Mouse (Mus musculus) forebrain, embryonic 16.5 days (tissue): ENCODE results near the gene Ubash3b. TPM values are rescaled to one million over a fixed set of nuclear protein-coding genes. Genes with fewer than 3 reads are reported as not detected.

ENCODE experiments used
- ATAC-seq: fragments of 200-750 bp; cut with Nextera tagmentation; 2 replicates; pipeline ENCODE4 v1.8.0; 2017; ENCODE audit warnings: mild to moderate bottlenecking, moderate library complexity
- H3K27ac ChIP-seq: fragments of 300-500 bp; sonication (generic); 2 replicates; pipeline ENCODE4 v1.5.1; 2014; ENCODE audit warnings: low read length, control low read depth
- H3K27me3 ChIP-seq: fragments of 300-500 bp; sonication (generic); replicated peaks from 2 replicates; pipeline ENCODE4 v1.6.1; 2014; ENCODE audit warnings: low read length; ENCODE audit not compliant: control insufficient read depth, insufficient read depth
- H3K36me3 ChIP-seq: fragments of 300-500 bp; sonication (generic); 2 replicates; pipeline ENCODE4 v1.6.1; 2014; ENCODE audit not compliant: control insufficient read depth, insufficient read depth
- H3K4me1 ChIP-seq: fragments of 300-500 bp; sonication (generic); replicated peaks from 2 replicates; pipeline ENCODE4 v1.6.1; 2014; ENCODE audit warnings: low read length; ENCODE audit not compliant: control insufficient read depth, insufficient read depth
- H3K4me2 ChIP-seq: fragments of 300-500 bp; sonication (generic); 2 replicates; pipeline ENCODE4 v1.6.1; 2014; ENCODE audit warnings: mild to moderate bottlenecking, low read length, control low read depth
- H3K4me3 ChIP-seq: fragments of 300-500 bp; sonication (generic); replicated peaks from 2 replicates; pipeline ENCODE4 v1.5.1; 2014; ENCODE audit warnings: mild to moderate bottlenecking, low read length, control low read depth
- H3K9ac ChIP-seq: fragments of 300-500 bp; sonication (generic); replicated peaks from 2 replicates; pipeline ENCODE4 v1.6.1; 2014; ENCODE audit warnings: low read depth, low read length, control low read depth
- H3K9me3 ChIP-seq: fragments of 300-500 bp; sonication (generic); 2 replicates; pipeline ENCODE4 v1.6.1; 2016; ENCODE audit warnings: low read length; ENCODE audit not compliant: control insufficient read depth
- WGBS: fragments of 180-500 bp; shearing (Covaris S2); extraction: QIAGEN DNeasy Blood & Tissue Kit; methylation state at CpG from one replicate; pipeline ENCODE4 v1.1.7; 2014; 5-methylcytosine and 5-hydroxymethylcytosine counted together
- polyA plus RNA-seq: library from polyadenylated mRNA; unstranded; fragments of >200 nt; fragmentation: Nextera tagmentation; extraction: Ambion mirVana; gene quantifications from 2 replicates; pipeline ENCODE4 v1.2.1, GENCODE M21; 2015

The Ubash3b gene
- polyA plus RNA-seq, 1 experiment from 2014 or later: 14.7 TPM

- H3K4me2 ChIP-seq: no peak overlapping the region
- no peaks in the 10 kb centered on the region for H3K36me3 ChIP-seq
- H3K4me1 ChIP-seq: no peaks in the 10 kb centered on the region
- no peaks in the 10 kb centered on the region for H3K27me3 ChIP-seq
- H3K9ac ChIP-seq: no peak overlapping the region
- no peak overlapping the region for H3K4me3 ChIP-seq
- H3K9me3 ChIP-seq: no peaks in the 10 kb centered on the region
- H3K27ac ChIP-seq: no peak overlapping the region
- 81% methylated on average over 7 of the region's 7 CpGs for WGBS
- ATAC-seq: no peak
Measured at GRCm38 (mm10) chr9:41091187-41091586, 70.3 kb downstream of the Ubash3b start.

DNA sequence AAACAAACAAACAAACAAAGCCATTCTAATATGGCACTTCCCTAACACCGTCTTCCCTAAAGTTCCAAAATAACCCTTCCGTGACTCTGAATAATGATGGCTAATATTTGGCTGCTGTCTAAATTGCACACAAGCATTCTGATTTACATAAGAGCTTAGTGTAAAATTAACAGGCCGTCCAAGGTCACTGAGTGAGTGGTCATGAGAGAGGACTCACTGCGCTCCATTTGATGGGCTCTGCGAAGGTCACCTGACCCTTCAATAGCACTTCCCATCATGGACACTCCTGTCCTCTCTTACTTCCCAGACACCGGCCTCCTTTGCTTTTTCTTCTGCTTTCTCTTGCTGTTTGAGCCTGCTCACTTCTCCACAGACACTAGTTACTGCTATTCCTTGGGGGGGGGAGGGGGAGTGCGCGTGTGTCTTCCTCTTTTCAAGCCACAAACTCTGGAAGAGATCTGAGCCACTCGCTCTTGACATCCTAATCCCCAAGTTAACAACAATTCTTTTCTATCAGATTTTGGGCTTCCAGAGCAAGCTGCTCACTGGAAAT is 73.6 kb downstream of the Ubash3b start:
- 91% methylated on average over 9 of the region's 9 CpGs for WGBS
- H3K4me1 ChIP-seq: no peaks in the 10 kb centered on the region; the same call in none of the 2 replicates
- no peak for ATAC-seq
- no peak overlapping the region for H3K9ac ChIP-seq
- no peaks in the 10 kb centered on the region for H3K9me3 ChIP-seq
- H3K4me2 ChIP-seq: no peak overlapping the region
- no peak overlapping the region for H3K27ac ChIP-seq
- H3K27me3 ChIP-seq: no peaks in the 10 kb centered on the region
- no peaks in the 10 kb centered on the region for H3K36me3 ChIP-seq
- no peak overlapping the region for H3K4me3 ChIP-seq

- H3K36me3 ChIP-seq: no peaks in the 10 kb centered on the region
- H3K4me2 ChIP-seq: no peak overlapping the region
- H3K27ac ChIP-seq: no peak overlapping the region
- no peak overlapping the region for H3K4me3 ChIP-seq
- H3K9ac ChIP-seq: no peak overlapping the region
- 57% methylated on average over 11 of the region's 11 CpGs for whole genome bisulfite sequencing
- no peaks in the 10 kb centered on the region for H3K27me3 ChIP-seq
- no peaks in the 10 kb centered on the region for H3K9me3 ChIP-seq
- peak; percentile 55 for ATAC-seq
- H3K4me1 ChIP-seq: no peaks in the 10 kb centered on the region; the same call in none of the 2 replicates
Measured at GRCm38 (mm10) chr9:41084191-41084901, 77.2 kb downstream of the Ubash3b start.

DNA sequence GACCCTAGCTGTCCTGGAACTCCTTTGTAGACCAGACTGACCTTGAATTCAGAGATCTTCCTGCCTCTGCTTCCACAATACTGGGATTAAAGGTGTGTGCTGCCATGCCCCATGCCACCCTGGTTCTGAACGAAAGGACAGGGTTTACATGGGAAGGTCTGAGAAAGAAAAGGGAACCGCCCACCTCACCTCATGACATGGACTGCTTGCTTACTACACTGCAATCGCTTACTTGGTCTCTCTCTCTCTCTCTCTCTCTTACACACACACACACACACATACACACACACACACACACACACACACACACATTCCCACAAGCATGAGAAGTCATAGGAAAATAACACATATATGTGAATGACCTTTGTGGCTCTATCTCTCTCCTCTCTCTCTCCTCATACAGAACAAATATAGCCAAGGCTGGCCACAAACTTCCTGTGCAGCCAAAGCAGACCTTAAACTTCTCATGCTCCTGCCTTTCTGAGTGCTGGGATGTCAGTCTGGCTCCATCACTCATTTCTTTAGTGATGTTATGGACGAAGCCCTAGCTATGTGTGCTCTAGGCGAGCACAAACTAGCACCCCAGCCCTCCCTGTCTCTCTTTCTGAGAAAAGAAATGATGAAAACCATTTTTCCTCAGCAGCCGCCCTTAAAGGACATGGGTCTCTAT is 78.0 kb downstream of the Ubash3b start:
- no peak overlapping the region for H3K9ac ChIP-seq
- no peak overlapping the region for H3K4me3 ChIP-seq
- H3K4me1 ChIP-seq: peaks cover 3% of the 10 kb centered on the region
- H3K27ac ChIP-seq: no peak overlapping the region
- WGBS: 78% methylated on average over 6 of the region's 6 CpGs
- H3K4me2 ChIP-seq: no peak overlapping the region
- ATAC-seq: no peak
- H3K36me3 ChIP-seq: no peaks in the 10 kb centered on the region
- no peaks in the 10 kb centered on the region for H3K9me3 ChIP-seq
- no peaks in the 10 kb centered on the region for H3K27me3 ChIP-seq

DNA sequence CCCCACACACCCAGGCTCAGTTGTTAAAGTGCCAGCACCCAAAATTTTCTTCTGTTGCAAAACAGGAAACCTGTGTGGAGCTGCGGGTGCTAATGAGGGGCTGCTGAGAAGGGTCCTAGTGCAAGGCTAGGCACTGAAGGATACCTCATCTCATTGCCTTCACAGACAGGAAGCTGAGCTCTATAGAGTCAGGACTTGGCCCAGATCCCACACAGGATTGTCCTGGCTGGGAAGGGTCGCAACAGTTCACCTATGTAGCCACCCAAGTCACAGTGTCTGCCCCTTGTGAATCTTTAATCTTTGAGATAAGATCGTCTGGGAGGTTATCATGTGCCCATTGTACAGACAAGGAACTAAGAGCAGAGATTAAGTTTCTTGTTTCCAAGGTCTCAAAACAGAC is 78.6 kb downstream of the Ubash3b start:
- WGBS: 91% methylated on average over 3 of the region's 3 CpGs
- Histone ChIP-seq H3K4me2 (no peak overlapping the region), H3K9me3 (no peaks in the 10 kb centered on the region), H3K27me3 (no peaks in the 10 kb centered on the region), H3K36me3 (no peaks in the 10 kb centered on the region), H3K4me3 (no peak overlapping the region), H3K27ac (no peak overlapping the region), H3K9ac (no peak overlapping the region), H3K4me1 (peaks cover 9% of the 10 kb centered on the region)
- ATAC-seq: no peak

- no peaks in the 10 kb centered on the region for H3K9me3 ChIP-seq
- 64% methylated on average over 5 of the region's 5 CpGs for WGBS
- H3K9ac ChIP-seq: no peak overlapping the region
- H3K4me1 ChIP-seq: peaks cover 18% of the 10 kb centered on the region
- H3K4me3 ChIP-seq: no peak overlapping the region
- H3K36me3 ChIP-seq: no peaks in the 10 kb centered on the region
- no peaks in the 10 kb centered on the region for H3K27me3 ChIP-seq
- H3K27ac ChIP-seq: no peak overlapping the region
- ATAC-seq: no peak
- H3K4me2 ChIP-seq: no peak overlapping the region
Measured at GRCm38 (mm10) chr9:41080877-41081276, 80.6 kb downstream of the Ubash3b start.

DNA sequence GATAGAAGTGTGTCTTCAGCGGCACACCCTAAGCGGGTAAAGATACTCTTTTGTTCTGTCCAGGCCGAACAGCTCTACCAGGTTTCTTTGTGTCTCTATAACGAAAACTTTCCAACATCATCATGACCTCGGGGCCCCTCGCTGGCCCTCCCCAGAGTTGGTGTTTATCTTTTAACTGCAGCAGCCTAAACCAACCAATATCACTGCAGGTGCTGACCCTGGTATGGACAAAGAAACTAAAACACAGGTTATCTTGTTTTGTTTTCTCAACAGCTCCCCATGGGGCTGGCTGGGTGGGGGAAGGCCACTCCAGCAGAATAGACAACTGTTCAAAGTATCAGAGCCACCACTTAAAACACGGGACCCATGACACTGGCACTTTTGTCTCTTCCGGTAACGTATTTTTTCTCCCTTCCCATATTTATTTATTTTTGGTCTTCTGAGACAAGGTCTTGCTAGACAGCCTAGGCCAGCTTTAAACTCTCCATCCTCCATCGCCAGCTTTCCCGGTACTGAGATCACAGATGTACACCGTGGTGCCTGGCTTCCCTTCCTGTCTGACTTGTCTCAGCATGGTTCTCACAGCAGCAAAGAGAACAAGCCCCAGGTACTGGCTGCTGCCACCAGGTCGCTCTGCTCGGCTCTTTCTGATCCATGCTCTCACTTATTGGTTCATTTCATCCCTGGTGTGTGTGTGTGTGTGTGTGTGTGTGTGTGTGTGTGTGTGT is 81.9 kb downstream of the Ubash3b start:
- no peak overlapping the region for H3K4me2 ChIP-seq
- H3K27me3 ChIP-seq: no peaks in the 10 kb centered on the region
- no peaks in the 10 kb centered on the region for H3K9me3 ChIP-seq
- no peak for ATAC-seq
- H3K9ac ChIP-seq: no peak overlapping the region
- 65% methylated on average over 14 of the region's 14 CpGs for WGBS
- H3K4me1 ChIP-seq: peaks cover 20% of the 10 kb centered on the region
- no peaks in the 10 kb centered on the region for H3K36me3 ChIP-seq
- no peak overlapping the region for H3K4me3 ChIP-seq
- no peak overlapping the region for H3K27ac ChIP-seq

DNA sequence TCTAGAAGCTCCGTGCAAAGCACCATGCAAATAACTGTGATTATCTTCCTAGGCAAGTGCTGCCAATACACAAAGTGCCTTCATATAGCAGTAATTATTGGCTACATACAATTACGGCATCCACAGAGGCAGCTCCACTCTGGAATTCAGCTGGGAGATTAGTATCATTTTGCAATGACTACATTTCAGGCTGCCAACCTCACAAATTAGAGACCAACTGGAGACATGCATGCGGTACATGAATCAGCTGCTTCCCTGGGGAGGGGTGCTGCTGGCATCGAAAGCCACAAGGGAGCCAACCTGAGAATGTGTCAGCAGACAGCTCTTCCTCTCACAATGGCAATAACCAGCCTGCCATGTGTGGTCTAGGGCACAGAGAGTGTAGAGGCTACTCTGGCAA is 83.3 kb downstream of the Ubash3b start:
- WGBS: 25% methylated on average over 4 of the region's 4 CpGs
- ATAC-seq: peak; percentile 81
- H3K27ac ChIP-seq: peak overlapping the region; percentile 49
- H3K4me2 ChIP-seq: no peak overlapping the region
- H3K27me3 ChIP-seq: no peaks in the 10 kb centered on the region
- no peak overlapping the region; the same call in 1 of the 2 replicates for H3K9ac ChIP-seq
- no peak overlapping the region for H3K4me3 ChIP-seq
- H3K4me1 ChIP-seq: peaks cover 20% of the 10 kb centered on the region
- H3K9me3 ChIP-seq: no peaks in the 10 kb centered on the region
- H3K36me3 ChIP-seq: no peaks in the 10 kb centered on the region

GRCm38 (mm10) chr9:41076150-41076549 is 85.3 kb downstream of the Ubash3b start:
- Histone ChIP-seq H3K4me2 (no peak overlapping the region), H3K4me3 (no peak overlapping the region), H3K9me3 (no peaks in the 10 kb centered on the region), H3K27me3 (no peaks in the 10 kb centered on the region), H3K27ac (peak overlapping the region; percentile 54), H3K36me3 (no peaks in the 10 kb centered on the region), H3K9ac (no peak overlapping the region), H3K4me1 (peaks cover 20% of the 10 kb centered on the region)
- ATAC-seq: peak; percentile 54
- 7% methylated on average over 4 of the region's 4 CpGs for WGBS
